Mouse (Mus musculus) heart, embryonic 14.5 days (tissue): ENCODE results near the gene Hikeshi. TPM values are rescaled to one million over a fixed set of nuclear protein-coding genes. Genes with fewer than 3 reads are reported as not detected.

Experiments
- ATAC-seq: fragments of 200-750 bp; cut with Nextera tagmentation; 2 replicates; pipeline ENCODE4 v1.8.0; 2017; ENCODE audit warnings: low read depth, moderate TSS enrichment; ENCODE audit not compliant: insufficient number of reproducible peaks, insufficient read depth, low FRiP score
- H3K27ac ChIP-seq, 2 experiments: fragments of 200-500 bp in 1 of 2; fragments of 300-500 bp in 1 of 2; sonication (generic) in 1 of 2; replicated peaks in 1 of 2; 2 replicates each; pipeline ENCODE4 v1.5.1; 2012 to 2014; ENCODE audit warnings: low read depth in 2 of 2, low read length in 2 of 2, control low read depth in 1 of 2, mild to moderate bottlenecking in 1 of 2, mixed read lengths in 1 of 2; ENCODE audit not compliant: control insufficient read depth in 1 of 2, insufficient read depth in 1 of 2
- H3K27me3 ChIP-seq: fragments of 300-500 bp; sonication (generic); 2 replicates; pipeline ENCODE4 v1.6.1; 2014; ENCODE audit warnings: mild to moderate bottlenecking, low read length, control low read depth; ENCODE audit not compliant: control insufficient read depth, insufficient read depth
- H3K36me3 ChIP-seq: fragments of 300-500 bp; sonication (generic); 2 replicates; pipeline ENCODE4 v1.6.1; 2014; ENCODE audit warnings: mild to moderate bottlenecking, control low read depth, low read length, mixed read lengths; ENCODE audit not compliant: control insufficient read depth, insufficient read depth
- H3K4me1 ChIP-seq, 2 experiments: fragments of 200-500 bp in 1 of 2; fragments of 300-500 bp in 1 of 2; sonication (generic) in 1 of 2; 2 replicates each; pipeline ENCODE4 v1.6.1; 2012 to 2014; ENCODE audit warnings: low read length in 2 of 2, control low read depth in 1 of 2, mixed read lengths in 1 of 2; ENCODE audit not compliant: control insufficient read depth in 2 of 2, insufficient read depth in 2 of 2
- H3K4me2 ChIP-seq: fragments of 300-500 bp; sonication (generic); 2 replicates; pipeline ENCODE4 v1.6.1; 2014; ENCODE audit warnings: mild to moderate bottlenecking, low read length
- H3K4me3 ChIP-seq, 2 experiments: fragments of 200-500 bp in 1 of 2; fragments of 300-500 bp in 1 of 2; sonication (generic) in 1 of 2; 2 replicates each; pipeline ENCODE4 v1.5.1; 2012 to 2014; ENCODE audit warnings: low read length in 2 of 2, mild to moderate bottlenecking in 2 of 2, control low read depth in 1 of 2, low read depth in 1 of 2, moderate library complexity in 1 of 2; ENCODE audit not compliant: control insufficient read depth in 1 of 2, insufficient read depth in 1 of 2
- H3K9ac ChIP-seq: fragments of 300-500 bp; sonication (generic); 2 replicates; pipeline ENCODE4 v1.6.1; 2014; ENCODE audit warnings: mild to moderate bottlenecking, low read length
- H3K9me3 ChIP-seq: fragments of 300-500 bp; sonication (generic); 2 replicates; pipeline ENCODE4 v1.6.1; 2016; ENCODE audit warnings: low read length, control low read depth; ENCODE audit not compliant: control insufficient read depth
- WGBS: fragments of 180-500 bp; shearing (Covaris S2); extraction: QIAGEN DNeasy Blood & Tissue Kit; methylation state at CpG from one replicate; pipeline ENCODE4 v1.1.7; 2014; 5-methylcytosine and 5-hydroxymethylcytosine counted together
- polyA plus RNA-seq: library from polyadenylated mRNA; unstranded; fragments of >200 nt; fragmentation: Nextera tagmentation; extraction: Ambion mirVana; gene quantifications from 2 replicates; pipeline ENCODE4 v1.2.1, GENCODE M21; 2014

Hikeshi gene
- polyA plus RNA-seq, 1 experiment from 2014 or later = 118 TPM

GRCm38 (mm10) chr7:89912356-89912755 lies 28.6 kb downstream of the Hikeshi start:
- H3K4me1 ChIP-seq = no peaks in the 10 kb centered on the region
- H3K27ac ChIP-seq = no peak overlapping the region
- H3K9ac ChIP-seq = no peak overlapping the region
- H3K27me3 ChIP-seq = no peaks in the 10 kb centered on the region
- H3K9me3 ChIP-seq = no peaks in the 10 kb centered on the region
- 90% methylated on average over 3 of the region's 3 CpGs for WGBS
- H3K36me3 ChIP-seq = peaks cover 8% of the 10 kb centered on the region
- ATAC-seq = no peak
- no peak overlapping the region for H3K4me2 ChIP-seq
- H3K4me3 ChIP-seq = no peak overlapping the region

GRCm38 (mm10) chr7:89909711-89910110 lies 31.3 kb downstream of the Hikeshi start:
- 70% methylated on average over 4 of the region's 4 CpGs for WGBS

GRCm38 (mm10) chr7:89908899-89909621 lies 31.9 kb downstream of the Hikeshi start:
- no peaks in the 10 kb centered on the region for H3K27me3 ChIP-seq
- H3K27ac ChIP-seq = no peak overlapping the region
- H3K9me3 ChIP-seq = no peaks in the 10 kb centered on the region
- H3K4me1 ChIP-seq = no peaks in the 10 kb centered on the region; a peak in 1 of 4 replicates
- no peak for ATAC-seq
- H3K36me3 ChIP-seq = no peaks in the 10 kb centered on the region
- no peak overlapping the region for H3K4me2 ChIP-seq
- no peak overlapping the region for H3K9ac ChIP-seq
- 67% methylated on average over 20 of the region's 20 CpGs for WGBS
- H3K4me3 ChIP-seq = no peak overlapping the region

More at GRCm38 (mm10) chr7:89909711-89910110, 31.3 kb downstream of the Hikeshi start:
- Histone ChIP-seq H3K4me2 (no peak overlapping the region), H3K4me1 (no peaks in the 10 kb centered on the region), H3K36me3 (no peaks in the 10 kb centered on the region), H3K4me3 (no peak overlapping the region), H3K9me3 (no peaks in the 10 kb centered on the region), H3K27ac (no peak overlapping the region), H3K27me3 (no peaks in the 10 kb centered on the region), H3K9ac (no peak overlapping the region)
- ATAC-seq = no peak; the same call in 1 of the 2 replicates

GRCm38 (mm10) chr7:89908421-89908820 lies 32.6 kb downstream of the Hikeshi start:
- H3K4me2 ChIP-seq = no peak overlapping the region
- no peak overlapping the region for H3K27ac ChIP-seq
- no peak for ATAC-seq
- H3K27me3 ChIP-seq = no peaks in the 10 kb centered on the region
- no peaks in the 10 kb centered on the region for H3K36me3 ChIP-seq
- H3K9me3 ChIP-seq = no peaks in the 10 kb centered on the region
- 60% methylated on average over 7 of the region's 7 CpGs for WGBS
- H3K4me3 ChIP-seq = no peak overlapping the region
- H3K4me1 ChIP-seq = peaks cover 0 to 3% of the 10 kb centered on the region in 2 experiments; a peak in 3 of 4 replicates
- no peak overlapping the region for H3K9ac ChIP-seq

GRCm38 (mm10) chr7:89907950-89908349 lies 33.1 kb downstream of the Hikeshi start:
- WGBS = 18% methylated on average over 8 of the region's 8 CpGs
- no peak overlapping the region for H3K4me3 ChIP-seq
- H3K36me3 ChIP-seq = no peaks in the 10 kb centered on the region
- no peak overlapping the region for H3K4me2 ChIP-seq
- no peak for ATAC-seq
- no peaks in the 10 kb centered on the region for H3K27me3 ChIP-seq
- peaks cover 0 to 3% of the 10 kb centered on the region in 2 experiments; a peak in 3 of 4 replicates for H3K4me1 ChIP-seq
- no peak overlapping the region for H3K9ac ChIP-seq
- no peak overlapping the region for H3K27ac ChIP-seq
- no peaks in the 10 kb centered on the region for H3K9me3 ChIP-seq

- no peak for ATAC-seq
- H3K4me3 ChIP-seq = no peak within 1 kb of the TSS
- peaks cover 0 to 3% of the 10 kb centered on the region in 2 experiments; a peak in 3 of 4 replicates for H3K4me1 ChIP-seq
- no peaks in the 10 kb centered on the region for H3K27me3 ChIP-seq
- H3K9ac ChIP-seq = no peak within 1 kb of the TSS
- 35% methylated on average over 22 of the region's 22 CpGs for WGBS
- H3K9me3 ChIP-seq = no peaks in the 10 kb centered on the region
- peak within 1 kb of the TSS; percentile 51 for H3K4me2 ChIP-seq
- no peak within 1 kb of the TSS for H3K27ac ChIP-seq
- H3K36me3 ChIP-seq = no peaks in the 10 kb centered on the region
Measured at GRCm38 (mm10) chr7:89903442-89904343, 37.3 kb downstream of the Hikeshi start, which contains the start of gene Ccdc81. TSS of gene Ccdc81 (minus strand) at chr7:89903629.

GRCm38 (mm10) chr7:89903007-89903406 lies 38.0 kb downstream of the Hikeshi start:
- H3K4me1 ChIP-seq = peaks cover 0 to 3% of the 10 kb centered on the region in 2 experiments; a peak in 3 of 4 replicates
- H3K9ac ChIP-seq = no peak overlapping the region
- no peaks in the 10 kb centered on the region for H3K9me3 ChIP-seq
- H3K27ac ChIP-seq = no peak overlapping the region
- H3K36me3 ChIP-seq = no peaks in the 10 kb centered on the region
- no peaks in the 10 kb centered on the region for H3K27me3 ChIP-seq
- ATAC-seq = no peak
- 87% methylated on average over 8 of the region's 8 CpGs for WGBS
- peak overlapping the region; percentile 51; the same call in 1 of the 2 replicates for H3K4me2 ChIP-seq
- no peak overlapping the region for H3K4me3 ChIP-seq
